Mouse (Mus musculus): ENCODE data around the gene Stk33. TPM values are rescaled to one million over a fixed set of nuclear protein-coding genes. Genes with fewer than 3 reads are reported as not detected.
A peak's percentile ranks its signal among the peaks of the same experiment; 100 is the strongest.

The Stk33 gene
- 0.55 and 0.87 TPM in 2 replicates for polyA plus RNA-seq (2014; fragmentation: Nextera tagmentation; extraction: Ambion mirVana)

DNA sequence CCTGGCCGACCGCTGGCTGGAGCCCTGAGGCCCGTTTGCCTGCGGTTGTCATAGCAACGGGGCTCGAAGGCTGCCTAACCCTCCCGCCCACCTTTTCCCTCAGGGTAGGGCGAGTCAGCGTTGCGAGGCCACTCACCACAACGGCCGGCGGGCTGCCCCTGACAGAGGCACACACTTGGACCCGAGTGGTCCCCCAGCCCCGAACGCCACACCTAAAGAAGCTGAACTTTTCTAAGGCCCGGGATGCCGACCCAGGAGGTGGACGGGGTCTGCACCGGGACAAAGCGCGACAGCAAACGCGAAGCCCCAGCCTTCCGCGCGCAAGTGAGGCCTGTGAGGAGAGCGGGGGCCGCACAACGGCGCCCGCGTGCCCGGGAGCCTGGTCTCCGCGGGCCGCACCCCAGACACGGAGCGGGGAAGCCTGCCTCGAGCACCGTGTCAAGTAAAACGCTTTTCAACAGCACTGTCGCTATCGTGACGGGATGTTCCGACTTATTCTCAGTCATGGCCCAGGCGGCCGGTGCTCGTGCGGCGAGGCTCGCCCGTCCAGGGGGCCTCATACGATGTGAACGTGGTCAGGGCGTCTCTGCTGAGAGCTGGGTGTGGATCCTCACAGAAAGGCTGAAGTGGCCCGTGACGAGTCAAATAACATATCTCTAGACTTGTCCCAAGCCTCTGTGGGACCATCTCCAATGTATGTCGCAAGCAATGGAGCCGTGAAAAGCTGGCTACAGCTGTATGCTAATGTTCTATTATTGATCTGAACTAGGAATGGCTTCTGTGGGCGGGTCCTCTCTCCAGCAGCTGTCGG lies at the start of gene Stk33:
TSS of gene Stk33 (minus strand) at position 301 of the 811 bp plus-strand sequence.
- Histone ChIP-seq H3K4me2 (ENCODE audit: low read length) (peak within 1 kb of the TSS; percentile 92), H3K27ac (ENCODE audit: low read depth) (no peak within 1 kb of the TSS), H3K9me3 (ENCODE audit: control insufficient read depth, low read length) (no peaks in the 10 kb centered on the region), H3K36me3 (ENCODE audit: control insufficient read depth, insufficient read depth, low read length) (no peaks in the 10 kb centered on the region), H3K4me1 (replicated peaks; ENCODE audit: control insufficient read depth, insufficient read depth, low read length) (peaks cover 9% of the 10 kb centered on the region), H3K9ac (ENCODE audit: low read length) (peak within 1 kb of the TSS; percentile 53), H3K27me3 (replicated peaks; ENCODE audit: control insufficient read depth, insufficient read depth, low read length) (peaks cover 20% of the 10 kb centered on the region), H3K4me3 (ENCODE audit: low read depth, low read length) (peak within 1 kb of the TSS; percentile 49)
- ATAC-seq (replicated peaks; ENCODE audit: low FRiP score, low TSS enrichment, low read depth) (peak; percentile 82), DNase-seq (ENCODE audit: low spot score) (peak; percentile 81)
- 1% methylated on average over 62 of the region's 62 CpGs for WGBS

DNA sequence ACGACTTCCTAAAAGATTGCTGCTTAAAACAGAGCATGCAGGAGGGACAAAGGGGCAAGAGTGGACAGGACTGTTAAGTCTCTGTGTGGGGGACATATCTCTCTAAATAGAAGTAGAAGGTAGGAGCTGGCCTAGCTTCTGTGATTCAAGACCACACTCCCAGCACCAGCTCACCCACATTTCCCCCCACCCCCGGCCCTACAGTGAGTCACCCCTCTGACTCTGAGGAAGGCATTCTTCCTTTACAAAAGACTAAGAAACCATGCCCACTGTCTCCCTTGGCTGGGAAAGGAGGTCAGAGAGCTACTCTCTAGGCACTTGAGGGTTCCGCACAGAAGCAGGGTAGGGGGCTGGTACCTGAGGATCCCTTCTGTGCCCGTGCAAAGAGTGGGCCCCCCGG lies 45.3 kb upstream of the Stk33 start:
- WGBS, result 75% methylated on average over 5 of the region's 5 CpGs
- ATAC-seq (replicated peaks; ENCODE audit: low FRiP score, low TSS enrichment, low read depth) (no peak), DNase-seq (ENCODE audit: low spot score) (no peak)
- no peaks in the 10 kb centered on the region for H3K9me3 ChIP-seq (ENCODE audit: control insufficient read depth, low read length)
- H3K4me3 ChIP-seq (ENCODE audit: low read depth, low read length), result no peak overlapping the region
- H3K4me1 ChIP-seq (replicated peaks; ENCODE audit: control insufficient read depth, insufficient read depth, low read length), result no peaks in the 10 kb centered on the region
- no peak overlapping the region for H3K4me2 ChIP-seq (ENCODE audit: low read length)
- H3K36me3 ChIP-seq (ENCODE audit: control insufficient read depth, insufficient read depth, low read length), result no peaks in the 10 kb centered on the region
- H3K27ac ChIP-seq (ENCODE audit: low read depth), result no peak overlapping the region
- no peaks in the 10 kb centered on the region for H3K27me3 ChIP-seq (replicated peaks; ENCODE audit: control insufficient read depth, insufficient read depth, low read length)
- no peak overlapping the region for H3K9ac ChIP-seq (ENCODE audit: low read length)

DNA sequence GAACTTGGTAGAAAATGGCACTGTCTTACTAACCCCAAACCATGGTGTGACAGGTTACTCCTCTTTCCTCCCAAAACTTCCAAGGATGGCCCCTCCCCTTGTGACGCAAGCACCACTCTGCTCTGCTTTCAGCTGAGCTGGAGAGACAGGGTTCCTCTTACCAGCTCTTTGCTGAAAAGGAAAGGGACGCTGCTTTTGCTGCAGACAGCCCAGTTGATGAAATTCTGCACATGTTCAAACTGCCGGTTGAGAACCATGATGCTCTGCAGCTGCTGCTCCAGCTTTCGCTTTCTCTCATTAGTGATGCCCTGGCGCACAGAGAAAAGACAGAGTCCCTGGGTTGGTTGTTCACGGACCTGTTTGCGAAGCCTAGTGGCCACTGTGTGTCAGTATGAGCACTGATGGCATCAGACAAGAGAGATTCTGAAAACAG lies 41.9 kb upstream of the Stk33 start:
- ATAC-seq (replicated peaks; ENCODE audit: low FRiP score, low TSS enrichment, low read depth), result peak; percentile 56
- H3K4me2 ChIP-seq (ENCODE audit: low read length), result peak overlapping the region; percentile 14; the same call in 1 of the 2 replicates
- WGBS, result 30% methylated on average over 7 of the region's 7 CpGs

DNA sequence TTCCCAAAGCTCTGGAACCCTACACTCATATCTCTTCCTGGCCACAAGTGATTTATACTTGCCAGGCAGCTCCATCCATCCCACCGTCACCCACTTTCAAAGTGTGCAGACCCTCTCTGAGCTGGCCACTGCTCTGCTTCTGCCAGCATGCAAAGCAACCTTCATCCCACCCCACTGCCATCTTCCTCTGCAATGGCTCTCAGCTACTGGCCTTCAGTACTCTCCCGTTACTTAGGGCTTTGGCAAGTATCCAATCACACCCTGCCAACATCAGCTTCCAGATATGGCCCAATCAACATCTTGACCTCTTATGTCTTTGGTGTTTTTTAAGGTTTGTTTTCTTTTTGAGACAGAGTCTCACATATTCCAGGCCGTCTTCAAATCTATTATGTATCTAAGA lies 39.0 kb upstream of the Stk33 start:
- 73% methylated on average over 3 of the region's 3 CpGs for WGBS
- H3K27ac ChIP-seq (ENCODE audit: low read depth), result no peak overlapping the region
- H3K4me1 ChIP-seq (replicated peaks; ENCODE audit: control insufficient read depth, insufficient read depth, low read length), result no peaks in the 10 kb centered on the region
- no peaks in the 10 kb centered on the region for H3K27me3 ChIP-seq (replicated peaks; ENCODE audit: control insufficient read depth, insufficient read depth, low read length)
- no peak overlapping the region for H3K4me2 ChIP-seq (ENCODE audit: low read length)
- no peak overlapping the region for H3K9ac ChIP-seq (ENCODE audit: low read length)
- DNase-seq (ENCODE audit: low spot score) (no peak), ATAC-seq (replicated peaks; ENCODE audit: low FRiP score, low TSS enrichment, low read depth) (no peak)
- H3K36me3 ChIP-seq (ENCODE audit: control insufficient read depth, insufficient read depth, low read length), result no peaks in the 10 kb centered on the region
- H3K4me3 ChIP-seq (ENCODE audit: low read depth, low read length), result no peak overlapping the region
- H3K9me3 ChIP-seq (ENCODE audit: control insufficient read depth, low read length), result no peaks in the 10 kb centered on the region

More for the DNA sequence above, 41.9 kb upstream of the Stk33 start:
- no peaks in the 10 kb centered on the region for H3K36me3 ChIP-seq (ENCODE audit: control insufficient read depth, insufficient read depth, low read length)
- no peak overlapping the region for H3K27ac ChIP-seq (ENCODE audit: low read depth)
- H3K4me1 ChIP-seq (replicated peaks; ENCODE audit: control insufficient read depth, insufficient read depth, low read length), result no peaks in the 10 kb centered on the region
- no peak overlapping the region for H3K4me3 ChIP-seq (ENCODE audit: low read depth, low read length)
- DNase-seq (ENCODE audit: low spot score), result no peak
- H3K9me3 ChIP-seq (ENCODE audit: control insufficient read depth, low read length), result no peaks in the 10 kb centered on the region
- H3K27me3 ChIP-seq (replicated peaks; ENCODE audit: control insufficient read depth, insufficient read depth, low read length), result no peaks in the 10 kb centered on the region
- H3K9ac ChIP-seq (ENCODE audit: low read length), result no peak overlapping the region

DNA sequence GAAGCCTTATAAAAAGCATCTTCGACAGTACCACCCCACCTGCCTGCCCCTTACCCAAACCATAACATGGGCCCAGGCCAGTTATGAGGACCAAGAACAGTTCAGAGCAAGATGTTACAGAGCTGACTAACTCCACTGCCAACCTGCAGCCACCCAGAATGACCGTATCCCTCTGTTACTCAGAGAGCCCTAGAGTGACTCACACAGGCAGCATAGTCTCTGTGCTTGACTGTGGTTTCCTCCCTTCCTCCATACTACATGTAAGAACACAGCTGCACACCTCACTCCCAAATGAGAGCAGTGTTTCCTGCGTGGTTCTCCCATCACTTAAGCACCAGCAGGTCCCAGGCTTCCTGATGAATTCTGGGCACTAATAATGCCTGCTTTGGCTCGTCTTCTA lies 31.8 kb upstream of the Stk33 start:
- H3K27ac ChIP-seq (ENCODE audit: low read depth), result no peak overlapping the region
- WGBS, result 73% methylated on average over 4 of the region's 4 CpGs
- ATAC-seq (replicated peaks; ENCODE audit: low FRiP score, low TSS enrichment, low read depth) (no peak), DNase-seq (ENCODE audit: low spot score) (no peak)
- H3K4me2 ChIP-seq (ENCODE audit: low read length), result no peak overlapping the region
- H3K9ac ChIP-seq (ENCODE audit: low read length), result no peak overlapping the region
- no peaks in the 10 kb centered on the region for H3K9me3 ChIP-seq (ENCODE audit: control insufficient read depth, low read length)
- H3K36me3 ChIP-seq (ENCODE audit: control insufficient read depth, insufficient read depth, low read length), result no peaks in the 10 kb centered on the region
- H3K4me3 ChIP-seq (ENCODE audit: low read depth, low read length), result no peak overlapping the region
- no peaks in the 10 kb centered on the region for H3K27me3 ChIP-seq (replicated peaks; ENCODE audit: control insufficient read depth, insufficient read depth, low read length)
- no peaks in the 10 kb centered on the region for H3K4me1 ChIP-seq (replicated peaks; ENCODE audit: control insufficient read depth, insufficient read depth, low read length)

DNA sequence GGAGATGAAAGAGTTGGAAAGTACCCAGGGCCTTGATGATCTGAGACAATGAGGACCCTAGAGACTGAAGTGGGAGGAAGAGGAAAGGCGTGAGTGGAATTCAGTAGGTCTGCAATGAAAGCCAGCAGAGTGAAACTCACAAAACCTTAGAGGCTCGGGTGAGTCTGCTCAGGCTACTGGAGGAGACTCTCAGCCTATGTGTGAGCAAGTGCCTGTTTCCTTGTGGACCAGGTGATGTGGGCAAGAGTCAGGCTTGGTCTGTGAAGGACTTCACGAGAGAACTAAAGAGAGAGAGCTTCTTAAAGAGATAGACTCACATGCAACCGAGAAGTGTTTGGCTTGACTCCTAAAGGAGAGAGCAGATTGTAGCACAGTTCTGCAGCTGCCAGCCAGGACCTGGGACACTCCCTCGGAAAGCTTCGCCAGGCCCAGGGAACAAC lies 29.4 kb upstream of the Stk33 start:
- Histone ChIP-seq H3K4me2 (ENCODE audit: low read length) (no peak overlapping the region), H3K4me1 (replicated peaks; ENCODE audit: control insufficient read depth, insufficient read depth, low read length) (no peaks in the 10 kb centered on the region), H3K27me3 (replicated peaks; ENCODE audit: control insufficient read depth, insufficient read depth, low read length) (no peaks in the 10 kb centered on the region), H3K9ac (ENCODE audit: low read length) (no peak overlapping the region), H3K4me3 (ENCODE audit: low read depth, low read length) (no peak overlapping the region), H3K27ac (ENCODE audit: low read depth) (no peak overlapping the region), H3K9me3 (ENCODE audit: control insufficient read depth, low read length) (no peaks in the 10 kb centered on the region), H3K36me3 (ENCODE audit: control insufficient read depth, insufficient read depth, low read length) (no peaks in the 10 kb centered on the region)
- DNase-seq (ENCODE audit: low spot score), result no peak
- 42% methylated on average over 6 of the region's 6 CpGs for WGBS
- no peak for ATAC-seq (replicated peaks; ENCODE audit: low FRiP score, low TSS enrichment, low read depth)

DNA sequence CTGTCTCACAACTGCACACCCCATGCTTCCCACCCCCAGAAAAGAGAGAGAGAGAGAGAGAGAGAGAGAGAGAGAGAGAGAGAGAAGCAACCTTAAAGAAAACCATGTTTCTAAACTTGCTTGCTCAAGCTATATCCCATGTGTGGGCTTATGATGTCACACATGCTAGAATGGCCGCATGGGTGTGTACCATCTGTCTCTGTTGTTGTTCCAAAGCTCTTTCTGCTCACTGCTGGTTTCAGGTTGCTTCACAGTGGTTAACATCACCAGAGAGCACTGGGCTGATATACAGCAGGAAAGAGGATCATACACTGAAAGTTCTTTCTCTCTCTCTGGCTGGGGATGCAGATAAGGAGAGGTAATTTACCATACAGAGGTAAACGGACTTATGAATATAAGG lies 28.7 kb upstream of the Stk33 start:
- no peak for DNase-seq (ENCODE audit: low spot score)
- H3K4me2 ChIP-seq (ENCODE audit: low read length), result no peak overlapping the region
- WGBS, result 36% methylated on average over 2 of the region's 2 CpGs
- no peak overlapping the region for H3K4me3 ChIP-seq (ENCODE audit: low read depth, low read length)
- H3K27ac ChIP-seq (ENCODE audit: low read depth), result no peak overlapping the region
- no peak overlapping the region for H3K9ac ChIP-seq (ENCODE audit: low read length)
- no peaks in the 10 kb centered on the region for H3K4me1 ChIP-seq (replicated peaks; ENCODE audit: control insufficient read depth, insufficient read depth, low read length)
- H3K9me3 ChIP-seq (ENCODE audit: control insufficient read depth, low read length), result no peaks in the 10 kb centered on the region
- no peak for ATAC-seq (replicated peaks; ENCODE audit: low FRiP score, low TSS enrichment, low read depth)
- H3K27me3 ChIP-seq (replicated peaks; ENCODE audit: control insufficient read depth, insufficient read depth, low read length), result no peaks in the 10 kb centered on the region
- H3K36me3 ChIP-seq (ENCODE audit: control insufficient read depth, insufficient read depth, low read length), result no peaks in the 10 kb centered on the region

DNA sequence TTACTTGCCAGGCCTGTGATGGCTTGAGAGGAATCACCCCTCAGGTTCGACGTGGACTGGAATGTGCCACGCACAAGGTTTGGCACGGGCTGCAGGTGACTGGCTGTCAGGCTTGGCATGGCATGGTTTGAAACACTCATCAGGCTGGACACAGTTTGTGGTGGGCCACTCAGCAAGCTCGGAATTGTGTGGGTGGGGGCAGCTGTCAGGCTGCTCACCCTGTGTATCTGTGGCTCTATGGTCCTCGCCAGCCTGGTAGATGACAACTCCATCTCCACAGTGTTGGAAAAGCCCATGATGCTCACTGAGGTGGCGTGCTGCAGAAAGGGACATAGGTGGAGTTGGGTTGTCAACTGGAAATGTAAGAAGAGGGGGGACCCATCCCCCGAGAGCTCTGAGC lies 21.8 kb upstream of the Stk33 start:
- H3K4me1 ChIP-seq (replicated peaks; ENCODE audit: control insufficient read depth, insufficient read depth, low read length), result no peaks in the 10 kb centered on the region
- H3K4me2 ChIP-seq (ENCODE audit: low read length), result no peak overlapping the region
- 86% methylated on average over 8 of the region's 8 CpGs for WGBS
- no peak for ATAC-seq (replicated peaks; ENCODE audit: low FRiP score, low TSS enrichment, low read depth)
- no peaks in the 10 kb centered on the region for H3K27me3 ChIP-seq (replicated peaks; ENCODE audit: control insufficient read depth, insufficient read depth, low read length)
- H3K9me3 ChIP-seq (ENCODE audit: control insufficient read depth, low read length), result no peaks in the 10 kb centered on the region
- H3K4me3 ChIP-seq (ENCODE audit: low read depth, low read length), result no peak overlapping the region
- DNase-seq (ENCODE audit: low spot score), result no peak
- no peak overlapping the region for H3K9ac ChIP-seq (ENCODE audit: low read length)
- H3K27ac ChIP-seq (ENCODE audit: low read depth), result no peak overlapping the region
- no peaks in the 10 kb centered on the region for H3K36me3 ChIP-seq (ENCODE audit: control insufficient read depth, insufficient read depth, low read length)

DNA sequence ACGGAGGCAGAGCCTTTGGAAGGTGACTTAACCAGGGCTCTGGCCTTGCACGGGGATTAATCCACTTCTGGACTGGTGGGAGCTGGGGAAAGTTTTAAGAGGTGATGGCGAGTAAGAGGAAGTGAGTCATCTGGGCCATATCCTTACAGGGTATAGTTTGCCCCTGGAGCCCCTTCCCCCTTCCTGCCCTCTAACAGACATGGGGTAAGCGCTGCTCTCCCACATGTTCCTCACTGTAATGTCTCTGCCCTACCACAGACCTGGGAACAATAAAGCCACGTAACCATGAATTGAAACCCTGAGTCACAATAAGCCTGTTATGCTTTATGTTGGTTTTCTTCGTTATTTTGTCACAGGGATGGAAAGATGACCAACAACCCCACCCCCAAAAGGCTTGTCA lies 17.7 kb upstream of the Stk33 start:
- no peak overlapping the region for H3K27ac ChIP-seq (ENCODE audit: low read depth)
- no peaks in the 10 kb centered on the region for H3K4me1 ChIP-seq (replicated peaks; ENCODE audit: control insufficient read depth, insufficient read depth, low read length)
- H3K9me3 ChIP-seq (ENCODE audit: control insufficient read depth, low read length), result no peaks in the 10 kb centered on the region
- H3K9ac ChIP-seq (ENCODE audit: low read length), result no peak overlapping the region
- DNase-seq (ENCODE audit: low spot score) (no peak), ATAC-seq (replicated peaks; ENCODE audit: low FRiP score, low TSS enrichment, low read depth) (no peak)
- H3K36me3 ChIP-seq (ENCODE audit: control insufficient read depth, insufficient read depth, low read length), result no peaks in the 10 kb centered on the region
- H3K27me3 ChIP-seq (replicated peaks; ENCODE audit: control insufficient read depth, insufficient read depth, low read length), result no peaks in the 10 kb centered on the region
- no peak overlapping the region for H3K4me3 ChIP-seq (ENCODE audit: low read depth, low read length)
- no peak overlapping the region for H3K4me2 ChIP-seq (ENCODE audit: low read length)
- WGBS, result 70% methylated on average over 6 of the region's 6 CpGs
